Mouse (Mus musculus) cerebellum, adult 2 months (tissue): ENCODE data around the gene 2510009E07Rik. TPM values are rescaled to one million over a fixed set of nuclear protein-coding genes. Genes with fewer than 3 reads are reported as not detected.

Experiments
- DNase-seq, 2 experiments: peaks; one replicate each; pipeline ENCODE4 v3.0.0; 2021
- H3K27ac ChIP-seq: fragments of 200-500 bp; 2 replicates; pipeline ENCODE4 v1.5.1; 2012; ENCODE audit warnings: low read length, control low read depth, inconsistent platforms; ENCODE audit not compliant: insufficient read depth
- H3K27me3 ChIP-seq: fragments of 200-500 bp; 2 replicates; pipeline ENCODE4 v1.6.1; 2012; ENCODE audit warnings: inconsistent platforms, mild to moderate bottlenecking, low read length, moderate library complexity; ENCODE audit not compliant: control insufficient read depth, insufficient read depth
- H3K4me1 ChIP-seq: fragments of 200-500 bp; 2 replicates; pipeline ENCODE4 v1.6.1; 2011; ENCODE audit warnings: low read length; ENCODE audit not compliant: control insufficient read depth, insufficient read depth
- H3K4me3 ChIP-seq: fragments of 200-500 bp; replicated peaks from 2 replicates; pipeline ENCODE3; 2011; ENCODE audit warnings: mild to moderate bottlenecking, low read depth, low read length, control low read depth; ENCODE audit not compliant: insufficient read depth
- CTCF ChIP-seq: fragments of 200-500 bp; IDR thresholded peaks from 2 replicates; pipeline ENCODE4 v1.5.1; 2011; ENCODE audit warnings: low read depth, mild to moderate bottlenecking, control low read depth, low read length, moderate library complexity, borderline replicate concordance; ENCODE audit not compliant: insufficient read depth
- POLR2A ChIP-seq: fragments of 200-500 bp; IDR thresholded peaks from 2 replicates; pipeline ENCODE4 v1.6.1; 2011; ENCODE audit warnings: low read length, control low read depth, borderline replicate concordance; ENCODE audit not compliant: insufficient read depth
- WGBS: fragments of 180-500 bp; shearing (Covaris S2); methylation state at CpG from one replicate; pipeline ENCODE4 v1.1.7; 2018; 5-methylcytosine and 5-hydroxymethylcytosine counted together
- polyA plus RNA-seq: library from polyadenylated mRNA; depleted of rRNA; stranded (reverse); fragments of >200 nt; gene quantifications from 2 replicates; pipeline ENCODE4 v1.2.3, GENCODE M21; 2012

Gene 2510009E07Rik
- polyA plus RNA-seq, 1 experiment = 25.9 TPM

- Histone ChIP-seq H3K27me3 (no peaks in the 10 kb centered on the region), H3K4me3 (no peak overlapping the region), H3K4me1 (peaks cover 23% of the 10 kb centered on the region), H3K27ac (no peak overlapping the region)
- 33% methylated on average over 13 of the region's 13 CpGs for WGBS
- TF ChIP-seq POLR2A = no peak
- TF ChIP-seq CTCF = no peak
- peak in 1 of 2 experiments; percentile 49 for DNase-seq
These were observed 66.3 kb downstream of the 2510009E07Rik start for GRCm38 (mm10) chr16:21628061-21628591.

DNA sequence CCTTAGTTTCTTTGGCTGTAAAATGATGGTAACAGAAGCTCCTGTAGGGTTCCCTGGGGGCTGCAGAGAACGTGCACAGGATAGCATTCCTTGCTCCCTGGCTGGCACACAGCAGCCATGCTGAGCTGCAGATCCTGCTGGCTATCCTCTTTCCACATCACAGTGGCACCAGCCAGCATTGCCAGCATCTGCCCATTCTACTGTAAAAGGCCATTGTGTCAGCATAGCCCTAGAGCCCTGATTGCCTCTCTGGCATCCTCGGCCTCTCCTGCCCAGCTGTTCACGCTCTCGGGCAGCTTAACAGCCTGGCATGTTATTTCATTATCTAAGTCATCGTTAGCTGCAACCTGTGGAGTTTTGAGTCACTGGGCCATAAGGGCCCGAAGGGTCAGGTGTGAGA, 67.2 kb downstream of the 2510009E07Rik start:
- peaks cover 23% of the 10 kb centered on the region for H3K4me1 ChIP-seq
- H3K4me3 ChIP-seq = no peak overlapping the region
- no peak overlapping the region for H3K27ac ChIP-seq
- peak in 1 of 2 experiments; percentile 16 for DNase-seq
- TF ChIP-seq POLR2A = no peak
- no peak for TF ChIP-seq CTCF
- H3K27me3 ChIP-seq = no peaks in the 10 kb centered on the region
- 27% methylated on average over 6 of the region's 6 CpGs for WGBS

DNA sequence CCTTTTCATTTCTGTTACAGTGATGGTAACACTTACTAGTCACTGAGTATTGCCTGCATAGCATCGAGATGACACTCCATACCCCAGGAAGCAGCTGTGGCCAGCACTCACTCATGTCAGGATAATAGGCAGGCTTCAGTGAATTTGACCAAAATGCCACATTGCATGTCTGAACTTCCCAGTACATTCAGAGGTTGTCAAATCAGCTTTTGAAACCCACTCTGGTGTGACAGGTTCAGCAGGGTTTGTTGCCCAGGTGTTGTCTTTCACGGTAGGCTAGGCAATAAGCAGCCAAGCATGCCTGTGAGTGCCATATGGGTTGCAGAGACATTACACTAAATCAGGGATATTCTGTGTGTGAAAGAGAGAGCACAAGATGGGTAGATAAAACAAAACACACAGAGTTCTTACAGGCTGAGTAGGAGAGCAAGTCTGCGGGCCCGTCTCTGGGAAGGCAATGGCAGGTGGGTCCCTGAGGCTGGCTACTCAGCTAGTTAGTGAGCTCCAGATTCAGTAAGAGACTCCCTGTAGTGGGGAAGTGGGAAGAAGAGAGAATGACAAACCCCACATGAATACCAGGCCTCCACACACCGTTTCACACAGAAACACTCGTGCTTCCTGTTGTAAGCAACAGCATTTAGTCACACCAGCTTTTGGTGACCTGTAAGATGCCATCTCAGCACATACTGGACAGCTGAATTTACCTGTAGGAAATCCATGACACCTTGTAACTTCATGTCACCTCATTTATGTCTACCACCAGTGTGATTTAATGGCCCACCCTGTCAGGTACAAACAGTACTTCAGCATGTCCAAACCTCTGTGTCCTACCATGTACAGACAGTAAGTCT, 68.5 kb downstream of the 2510009E07Rik start:
- peak; percentile 46 to 49 for DNase-seq
- 39% methylated on average over 6 of the region's 6 CpGs for WGBS
- no peak overlapping the region for H3K4me3 ChIP-seq
- TF ChIP-seq POLR2A = no peak
- TF ChIP-seq CTCF = no peak
- H3K4me1 ChIP-seq = peaks cover 23% of the 10 kb centered on the region
- no peak overlapping the region for H3K27ac ChIP-seq
- H3K27me3 ChIP-seq = no peaks in the 10 kb centered on the region

DNA sequence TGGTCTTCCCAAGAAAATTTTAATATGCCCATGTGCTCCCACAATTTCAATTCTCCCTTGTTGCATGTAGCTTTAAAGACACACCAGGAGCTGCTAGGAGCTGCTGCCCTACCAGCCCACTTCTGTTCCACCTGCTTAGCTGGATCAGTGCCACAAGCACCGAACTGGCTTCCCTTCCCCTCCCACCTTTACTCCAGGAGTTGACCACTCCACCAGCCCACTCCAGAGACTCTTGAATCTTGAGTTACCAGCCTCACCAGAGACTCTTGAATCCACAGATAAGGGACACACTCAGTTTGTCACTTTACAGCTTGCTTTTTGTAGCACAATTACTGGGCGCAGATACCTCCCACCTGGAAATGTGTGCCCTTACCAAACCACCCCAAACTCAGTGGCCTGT, 73.8 kb downstream of the 2510009E07Rik start:
- TF ChIP-seq CTCF = no peak
- TF ChIP-seq POLR2A = no peak

DNA sequence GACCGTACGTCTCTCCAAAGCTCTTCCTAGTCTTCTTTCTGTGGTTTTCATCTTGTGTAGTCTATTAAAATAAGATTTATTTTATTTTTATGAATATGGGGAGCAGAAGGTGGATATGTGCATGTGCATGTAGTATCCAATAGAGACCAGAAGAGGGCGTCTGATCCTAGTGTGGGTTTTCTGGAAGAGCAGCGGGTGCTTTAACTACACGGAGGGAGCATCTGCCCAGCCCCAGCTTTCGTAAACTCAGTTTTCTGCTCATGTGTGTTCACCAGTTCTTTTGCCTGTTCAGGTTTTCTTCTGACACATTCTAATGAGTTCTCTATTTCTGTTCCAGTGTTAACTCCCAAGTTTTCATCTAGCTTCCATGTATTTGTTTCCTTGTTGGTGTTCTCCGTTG, 78.7 kb downstream of the 2510009E07Rik start:
- 53% methylated on average over 7 of the region's 7 CpGs for WGBS
- H3K27ac ChIP-seq = no peak overlapping the region
- TF ChIP-seq POLR2A (no peak), CTCF (peak; percentile 50; the same call in 1 of the 2 replicates)
- no peaks in the 10 kb centered on the region for H3K4me1 ChIP-seq
- no peaks in the 10 kb centered on the region for H3K27me3 ChIP-seq
- DNase-seq = peak in 1 of 2 experiments; percentile 21
- H3K4me3 ChIP-seq = no peak overlapping the region

More for the DNA sequence above, 73.8 kb downstream of the 2510009E07Rik start:
- no peak overlapping the region for H3K4me3 ChIP-seq
- no peak for DNase-seq
- H3K4me1 ChIP-seq = peaks cover 1% of the 10 kb centered on the region; the same call in 1 of the 2 replicates
- H3K27me3 ChIP-seq = no peaks in the 10 kb centered on the region
- no peak overlapping the region for H3K27ac ChIP-seq
- WGBS = 39% methylated on average over 2 of the region's 2 CpGs

DNA sequence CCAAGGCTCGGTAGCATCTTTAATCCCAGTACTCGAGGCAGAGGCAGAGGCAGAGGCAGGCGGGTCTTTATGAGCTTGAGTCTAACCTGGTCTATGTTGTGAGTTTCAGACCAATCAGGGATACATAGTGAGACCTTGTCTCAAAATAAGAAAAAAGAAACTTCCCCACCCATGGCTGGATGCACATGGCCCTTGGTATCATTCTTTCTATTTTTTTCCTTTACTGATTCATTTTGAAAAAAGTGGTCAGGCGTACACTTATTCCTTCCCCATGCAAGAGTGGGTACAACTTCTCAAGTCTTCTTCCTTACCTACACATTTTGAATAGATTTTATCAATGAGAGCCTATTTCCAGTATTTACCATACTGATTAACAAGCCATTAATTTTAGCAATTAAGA, 84.0 kb downstream of the 2510009E07Rik start:
- TF ChIP-seq POLR2A (no peak), CTCF (no peak)
- Histone ChIP-seq H3K4me1 (no peaks in the 10 kb centered on the region), H3K4me3 (no peak overlapping the region), H3K27ac (no peak overlapping the region), H3K27me3 (no peaks in the 10 kb centered on the region)
- no peak for DNase-seq
- 95% methylated on average over 4 of the region's 4 CpGs for WGBS

GRCm38 (mm10) chr16:21608176-21608865, 86.1 kb downstream of the 2510009E07Rik start:
- H3K4me3 ChIP-seq = no peak overlapping the region
- H3K4me1 ChIP-seq = no peaks in the 10 kb centered on the region
- no peaks in the 10 kb centered on the region for H3K27me3 ChIP-seq
- 58% methylated on average over 10 of the region's 10 CpGs for whole genome bisulfite sequencing
- no peak for DNase-seq
- H3K27ac ChIP-seq = no peak overlapping the region
- TF ChIP-seq POLR2A = no peak
- no peak for TF ChIP-seq CTCF

- Histone ChIP-seq H3K27ac (no peak overlapping the region), H3K4me3 (no peak overlapping the region), H3K27me3 (no peaks in the 10 kb centered on the region), H3K4me1 (no peaks in the 10 kb centered on the region)
- no peak for DNase-seq
- no peak for TF ChIP-seq POLR2A
- TF ChIP-seq CTCF = no peak
- WGBS = 87% methylated on average over 5 of the region's 5 CpGs
These were observed 86.8 kb downstream of the 2510009E07Rik start for GRCm38 (mm10) chr16:21607651-21608040.
